Comparison of ENCODE assay signal across 14 mouse cellular contexts in genomic region chr12:85256074-85256751, GRCm38 (mm10). TPM values are rescaled to one million over a fixed set of nuclear protein-coding genes. Genes with fewer than 3 reads are reported as not detected.
A peak's percentile ranks its signal among the peaks of the same experiment; 100 is the strongest.
DNase-seq lines count a peak whose midpoint lies in the region; ATAC-seq lines count a peak whose summit lies in the region.
"Had no signal": no experiment of that assay in that cellular context is flagged by ENCODE, and none has a peak within 500 bp of the region (broad histone marks: within the 10 kb centered on the region; RNA-seq: fewer than 3 reads in every experiment).

No protein-coding gene starts in this region.

- no peaks in the 10 kb centered on the region; the same call in none of the 2 replicates for H3K4me1 ChIP-seq in liver, embryonic 11.5 days (replicated peaks; ENCODE audit: control insufficient read depth, insufficient read depth, low read length)
- 0 out of 2 replicates have a peak, but pooled peaks cover 5% of the 10 kb centered on the region for H3K4me1 ChIP-seq in embryonic facial prominence, embryonic 15.5 days

- no peaks in the 10 kb centered on the region for H3K79me2 ChIP-seq in macrophage (ENCODE audit: inconsistent target)

- no peaks in the 10 kb centered on the region for H3K36me3 ChIP-seq in liver, embryonic 11.5 days (ENCODE audit: control insufficient read depth, insufficient read depth, low read length)
- H3K36me3 ChIP-seq in embryonic facial prominence, embryonic 15.5 days = no peaks in the 10 kb centered on the region
- no peaks in the 10 kb centered on the region for H3K36me3 ChIP-seq in macrophage (ENCODE audit: inconsistent target)

- 64% methylated on average over 7 of the region's 7 CpGs for WGBS in liver, embryonic 11.5 days
- WGBS in embryonic facial prominence, embryonic 15.5 days = 52% methylated on average over 7 of the region's 7 CpGs
- WGBS in macrophage (ENCODE audit: missing documents) = 63% methylated on average over 7 of the region's 7 CpGs

- no peaks in the 10 kb centered on the region for H3K9me3 ChIP-seq in liver, embryonic 11.5 days (ENCODE audit: control insufficient read depth, low read length)
- no peaks in the 10 kb centered on the region for H3K9me3 ChIP-seq in embryonic facial prominence, embryonic 15.5 days (replicated peaks)

- no peak overlapping the region for H3K4me3 ChIP-seq in liver, embryonic 11.5 days (ENCODE audit: low read depth, low read length)
- no peak overlapping the region for H3K4me3 ChIP-seq in embryonic facial prominence, embryonic 15.5 days (replicated peaks)
- H3K4me3 ChIP-seq in macrophage (ENCODE audit: inconsistent target) = no peak overlapping the region
- H3K4me3 ChIP-seq: left cerebral cortex, adult 2 months had no signal

- ATAC-seq in liver, embryonic 11.5 days (replicated peaks; ENCODE audit: low FRiP score) = no peak
- peak; percentile 67 for ATAC-seq in embryonic facial prominence, embryonic 15.5 days (ENCODE audit: insufficient number of reproducible peaks, low FRiP score, low TSS enrichment, low read depth)
- ATAC-seq: forebrain, postnatal 0 days; Patski had no signal

- DNase-seq in liver, embryonic 11.5 days (ENCODE audit: low spot score) = no peak
- DNase-seq in liver (no peak), NIH3T3 (ENCODE audit: low read depth) (peak; percentile 34)
- DNase-seq in ovary, postnatal 14 days (ENCODE audit: low spot score) = no peak
- DNase-seq in adrenal gland, postnatal 4 days (ENCODE audit: low spot score in 2 of 2) = no peak
- DNase-seq: cerebellum, postnatal 10 days; forebrain, postnatal 0 days; kidney, postnatal 10 days; midbrain, embryonic 14.5 days had no signal

- 0 out of 2 replicates have a peak overlapping the region, but pooled peaks have one; percentile 8 for H3K27ac ChIP-seq in liver, embryonic 11.5 days (ENCODE audit: low read depth, low read length)
- peak overlapping the region; percentile 17; the same call in 1 of the 2 replicates for H3K27ac ChIP-seq in embryonic facial prominence, embryonic 15.5 days (replicated peaks)
- peak overlapping the region; percentile 61 for H3K27ac ChIP-seq in macrophage
- H3K27ac ChIP-seq: left cerebral cortex, adult 2 months had no signal

- H3K9ac ChIP-seq in liver, embryonic 11.5 days (ENCODE audit: low read depth, low read length) = no peak overlapping the region
- no peak overlapping the region for H3K9ac ChIP-seq in embryonic facial prominence, embryonic 15.5 days
- H3K9ac ChIP-seq: forebrain, postnatal 0 days had no signal

- H3K27me3 ChIP-seq in liver, embryonic 11.5 days (replicated peaks; ENCODE audit: control insufficient read depth, insufficient read depth, low read length) = no peaks in the 10 kb centered on the region
- no peaks in the 10 kb centered on the region for H3K27me3 ChIP-seq in embryonic facial prominence, embryonic 15.5 days
- H3K27me3 ChIP-seq: Patski had no signal

- no peak overlapping the region for H3K4me2 ChIP-seq in liver, embryonic 11.5 days
- H3K4me2 ChIP-seq in embryonic facial prominence, embryonic 15.5 days (replicated peaks) = no peak overlapping the region

RNA-seq across cellular contexts. Expression of gene Mlh3, which starts 14.2 kb away (rescaled TPM):
- 6.1 and 7.8 TPM in 2 replicates for polyA plus RNA-seq in liver, embryonic 11.5 days (2014; fragmentation: Nextera tagmentation; extraction: Ambion mirVana)
- 7.5 and 8.4 TPM in 2 replicates for polyA plus RNA-seq in embryonic facial prominence, embryonic 15.5 days (2015; fragmentation: Nextera tagmentation; extraction: Ambion mirVana)
- total RNA-seq in macrophage (2018; cell fraction: chromatin; rRNA removed) = 10 to 100 TPM in 19 of 26 experiments, 1 to 10 TPM in 7; 2.6 to 40.1 (median 21.7) TPM
- 10 to 100 TPM in 1 of 26 experiments, 1 to 10 TPM in 25; 2.8 to 10.7 (median 8.5) TPM for total RNA-seq in macrophage (2018; cell fraction: cytosol; rRNA removed)
- total RNA-seq in macrophage (2018; cell fraction: nucleus; rRNA removed) = 10 to 100 TPM in 16 of 26 experiments, 1 to 10 TPM in 10; 3.4 to 30.5 (median 14.7) TPM
- 6.8 to 8.1 TPM (median 7.4 TPM) in 3 replicates for polyA plus RNA-seq in macrophage (2018)
- total RNA-seq in adrenal gland, postnatal 4 days (2021) = 10 to 100 TPM; 11.9 to 12.9 TPM

RNA-seq across cellular contexts. Expression of gene Acyp1, which starts 32.0 kb away (rescaled TPM):
- 88.3 and 92.2 TPM in 2 replicates for polyA plus RNA-seq in liver, embryonic 11.5 days (2014; fragmentation: Nextera tagmentation; extraction: Ambion mirVana)
- polyA plus RNA-seq in embryonic facial prominence, embryonic 15.5 days (2015; fragmentation: Nextera tagmentation; extraction: Ambion mirVana) = 50.8 and 60.2 TPM in 2 replicates
- 10 to 100 TPM in 1 of 26 experiments, 1 to 10 TPM in 14, not detected in 11; 1.5 to 10.6 (median 4.8) TPM for total RNA-seq in macrophage (2018; cell fraction: chromatin; rRNA removed)
- total RNA-seq in macrophage (2018; cell fraction: cytosol; rRNA removed) = 10 to 100 TPM in 19 of 26 experiments, 1 to 10 TPM in 7; 7.7 to 20.3 (median 12.9) TPM
- 1 to 10 TPM in 24 of 26 experiments, not detected in 2; 1.2 to 9.1 (median 3.0) TPM for total RNA-seq in macrophage (2018; cell fraction: nucleus; rRNA removed)
- 16.2 to 19.5 TPM (median 17.8 TPM) in 3 replicates for polyA plus RNA-seq in macrophage (2018)
- 10 to 100 TPM; 29.3 to 38.6 TPM for total RNA-seq in adrenal gland, postnatal 4 days (2021)

RNA-seq across cellular contexts. Expression of gene Zc2hc1c, which starts 32.2 kb away (rescaled TPM):
- polyA plus RNA-seq in liver, embryonic 11.5 days (2014; fragmentation: Nextera tagmentation; extraction: Ambion mirVana) = 0.43 and 0.49 TPM in 2 replicates
- polyA plus RNA-seq in embryonic facial prominence, embryonic 15.5 days (2015; fragmentation: Nextera tagmentation; extraction: Ambion mirVana) = 1.7 and 2.4 TPM in 2 replicates
- total RNA-seq in macrophage (2018; cell fraction: chromatin; rRNA removed) = not detected
- not detected for total RNA-seq in macrophage (2018; cell fraction: cytosol; rRNA removed)
- total RNA-seq in macrophage (2018; cell fraction: nucleus; rRNA removed) = not detected
- polyA plus RNA-seq in macrophage (2018) = not detected in 3 replicates
- total RNA-seq in adrenal gland, postnatal 4 days (2021) = 1 to 10 TPM; 1.4 to 2.0 TPM
- total RNA-seq: neutrophil, adult 5-6 weeks had no signal

RNA-seq across cellular contexts. Expression of gene Eif2b2, which starts 36.9 kb away (rescaled TPM):
- 75.6 and 86.5 TPM in 2 replicates for polyA plus RNA-seq in liver, embryonic 11.5 days (2014; fragmentation: Nextera tagmentation; extraction: Ambion mirVana)
- polyA plus RNA-seq in embryonic facial prominence, embryonic 15.5 days (2015; fragmentation: Nextera tagmentation; extraction: Ambion mirVana) = 91.1 and 94.6 TPM in 2 replicates
- total RNA-seq in macrophage (2018; cell fraction: chromatin; rRNA removed) = 10 to 100 TPM; 20.5 to 71.9 (median 37.4) TPM
- 10 to 100 TPM; 40.1 to 75.8 (median 57.1) TPM for total RNA-seq in macrophage (2018; cell fraction: cytosol; rRNA removed)
- total RNA-seq in macrophage (2018; cell fraction: nucleus; rRNA removed) = 10 to 100 TPM; 15.0 to 62.4 (median 41.1) TPM
- 52.7 to 95.7 TPM (median 56.1 TPM) in 3 replicates for polyA plus RNA-seq in macrophage (2018)
- total RNA-seq in adrenal gland, postnatal 4 days (2021) = 10 to 100 TPM; 84.2 to 89.1 TPM

Comparison
In these comparisons a context has a peak if more than half of its experiments do, and no peak if none do; other contexts are left out.
1. H3K27ac ChIP-seq: peak in every context shown above with its lines; median percentile 61 in macrophage; 17 in embryonic facial prominence, embryonic 15.5 days; 8 in liver, embryonic 11.5 days.